Mouse (Mus musculus): ENCODE measurements around the gene Tmem119.
"Not testable (repeated sequence)": the region's sequence is repeated elsewhere in the genome, so short reads cannot be mapped to it uniquely, and the experiment has no call there.

Tmem119 gene

DNA sequence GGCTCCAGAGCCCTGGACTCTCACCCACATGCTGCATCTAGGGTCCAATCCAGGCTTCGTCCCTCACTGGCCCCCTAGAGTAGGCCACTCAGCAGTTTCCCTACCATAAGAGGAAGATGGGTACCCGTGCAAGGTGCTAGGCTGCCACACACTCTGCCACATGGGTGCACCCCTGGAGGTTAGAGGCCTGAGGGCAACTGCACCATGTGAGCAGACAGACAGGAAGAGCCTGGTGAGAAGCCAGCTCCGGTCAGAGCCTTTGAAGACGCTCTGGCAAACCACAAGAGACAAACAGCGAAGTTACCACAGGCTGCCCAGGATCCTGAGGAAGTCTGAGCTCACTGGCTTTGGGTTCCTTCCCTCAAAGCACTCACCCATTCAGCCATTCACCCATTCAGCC, 13.3 kb downstream of the Tmem119 start:
- DNase-seq, result no peak

DNA sequence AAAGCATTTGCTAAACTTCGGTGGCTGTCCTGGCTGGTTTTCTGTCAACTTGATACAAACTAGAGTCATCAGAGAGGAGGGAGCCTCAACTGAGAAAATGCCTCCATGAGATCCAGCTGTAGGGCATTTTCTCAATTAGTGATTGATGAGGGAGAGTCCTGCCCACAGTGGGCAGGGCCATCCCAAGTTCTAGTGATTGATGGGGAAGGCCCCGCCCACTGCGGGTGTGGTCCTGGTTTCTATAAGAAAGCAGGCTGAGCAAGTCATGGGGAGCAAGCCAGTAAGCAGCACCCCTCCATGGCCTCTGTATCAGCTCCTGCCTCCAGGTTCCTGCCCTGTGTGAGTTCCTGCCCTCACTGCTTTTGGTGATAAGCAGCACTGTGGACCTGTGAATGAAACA, 16.2 kb downstream of the Tmem119 start:
- not testable (repeated sequence) for DNase-seq

DNA sequence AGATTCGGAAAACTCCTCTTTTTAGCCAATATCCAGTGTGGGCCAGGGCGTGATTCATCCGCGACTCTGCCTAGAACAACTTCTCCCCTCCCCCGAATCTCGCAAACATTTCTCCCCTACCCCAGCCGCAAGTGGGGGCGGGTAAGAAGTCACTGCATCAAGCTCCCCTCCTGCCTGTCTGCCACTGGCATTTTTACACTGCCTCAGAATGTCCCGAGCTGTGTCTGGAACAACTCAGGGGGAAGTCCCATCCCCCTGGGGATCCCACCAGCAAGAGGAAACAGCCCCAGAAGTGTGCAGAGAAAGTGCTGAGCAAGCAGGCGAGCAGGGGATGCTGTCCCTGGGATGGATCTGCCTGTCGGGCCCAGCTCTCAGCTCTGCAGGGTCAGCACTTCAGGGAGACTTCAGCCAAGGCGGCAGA, 16.7 kb downstream of the Tmem119 start:
- DNase-seq, result no peak

DNA sequence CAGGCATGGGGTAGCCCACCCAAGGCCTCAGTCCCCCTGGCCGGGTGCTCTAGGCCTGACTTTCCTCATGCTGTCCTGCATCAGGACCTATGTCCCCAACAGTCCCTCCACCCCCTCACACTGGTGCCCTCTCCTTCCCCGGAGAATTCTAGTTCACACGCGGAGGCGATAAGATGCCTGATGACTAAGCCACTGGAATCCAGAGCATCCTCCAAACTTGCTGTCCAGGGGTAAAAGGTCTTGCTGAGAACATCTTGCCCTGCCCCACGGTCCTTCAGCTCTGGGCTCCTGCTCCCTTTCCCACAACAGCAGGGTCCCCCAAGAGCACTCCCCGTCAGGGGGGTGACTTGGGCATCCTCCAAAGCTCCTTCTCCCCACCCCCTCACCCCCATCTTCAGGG, 17.7 kb downstream of the Tmem119 start:
- no peak for DNase-seq

DNA sequence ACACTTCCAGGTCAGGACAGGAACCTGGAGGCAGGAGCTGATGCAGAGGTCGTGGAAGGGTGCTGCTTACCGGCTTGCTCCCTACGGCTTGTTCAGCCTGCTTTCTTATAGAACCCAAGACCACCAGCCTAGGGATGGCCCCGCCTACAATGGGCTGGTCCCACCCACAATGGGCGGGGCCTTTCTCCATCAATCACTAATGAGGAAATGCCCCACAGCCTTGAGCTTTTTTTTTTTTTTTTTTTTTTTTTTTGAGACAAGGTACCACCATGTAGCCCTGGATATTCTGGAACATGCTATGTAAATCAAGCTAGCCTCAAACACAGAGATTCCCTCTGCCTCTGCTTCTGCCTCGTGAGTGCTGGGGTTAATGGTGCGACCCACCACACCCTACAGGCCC, 18.4 kb downstream of the Tmem119 start:
- DNase-seq, result no peak

DNA sequence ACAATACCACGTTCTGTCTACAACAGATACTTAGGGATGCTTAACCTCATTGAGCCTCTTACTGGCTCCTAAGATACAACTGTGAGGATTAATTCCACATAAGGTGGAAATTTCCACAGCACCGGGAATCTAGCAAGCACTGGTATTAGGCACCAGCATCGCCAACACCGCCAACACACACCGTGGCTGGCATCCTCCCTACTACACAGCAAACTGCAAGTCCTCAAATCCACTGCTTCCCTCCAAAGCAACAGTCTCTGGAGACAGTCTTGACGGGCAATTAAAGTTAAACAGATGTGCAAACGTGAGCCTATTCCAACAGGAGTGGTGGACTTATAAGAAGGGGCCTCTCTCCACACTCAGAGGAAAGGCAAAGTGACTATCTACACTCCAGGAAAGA, 19.1 kb downstream of the Tmem119 start:
- no peak for DNase-seq

DNA sequence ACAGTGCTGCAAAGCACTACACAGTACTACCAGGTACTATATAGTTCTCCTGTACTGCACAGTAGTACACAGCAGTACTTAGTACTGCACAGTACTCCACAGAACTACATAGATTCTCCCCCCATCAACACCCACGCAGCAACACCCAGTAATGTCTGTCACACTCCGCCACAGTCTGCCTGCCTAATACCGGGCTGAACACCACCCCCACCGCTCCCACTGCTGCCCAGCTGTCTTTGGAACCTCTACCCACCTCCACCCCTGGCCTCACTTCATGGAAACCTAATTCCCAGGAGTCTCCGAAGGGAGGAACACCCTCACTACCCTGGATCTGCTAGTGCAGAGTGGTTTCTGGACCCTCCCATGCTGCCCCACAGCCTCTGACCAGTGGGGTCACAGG, 19.6 kb downstream of the Tmem119 start:
- no peak for DNase-seq

DNA sequence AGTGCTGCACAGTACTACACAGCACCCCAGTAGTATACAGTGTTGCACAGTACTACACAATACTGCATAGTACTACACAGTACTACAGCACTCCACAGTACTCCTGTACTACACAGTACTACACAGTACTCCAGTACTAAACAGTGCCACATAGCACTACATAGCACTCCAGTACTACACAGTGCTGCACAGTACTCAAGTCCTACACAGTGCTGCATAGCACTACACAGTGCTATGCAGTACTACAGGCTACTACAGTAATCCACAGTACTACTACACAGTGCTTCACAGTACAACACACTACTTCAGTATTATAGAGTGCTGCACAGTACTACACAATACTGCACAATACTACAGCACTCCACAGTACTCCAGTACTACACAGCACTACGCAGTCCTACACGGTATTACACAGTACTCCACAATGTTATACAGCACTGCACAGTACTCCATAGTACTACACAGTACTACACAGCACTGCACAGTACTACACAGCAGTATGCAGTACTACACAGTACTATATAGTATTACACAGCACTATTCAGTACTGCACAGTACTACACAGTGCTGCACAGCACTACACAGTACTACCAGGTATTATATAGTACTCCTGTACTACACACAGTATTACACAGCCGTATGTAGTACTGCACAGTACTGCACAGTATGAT, 20.1 kb downstream of the Tmem119 start:
- DNase-seq, result no peak

DNA sequence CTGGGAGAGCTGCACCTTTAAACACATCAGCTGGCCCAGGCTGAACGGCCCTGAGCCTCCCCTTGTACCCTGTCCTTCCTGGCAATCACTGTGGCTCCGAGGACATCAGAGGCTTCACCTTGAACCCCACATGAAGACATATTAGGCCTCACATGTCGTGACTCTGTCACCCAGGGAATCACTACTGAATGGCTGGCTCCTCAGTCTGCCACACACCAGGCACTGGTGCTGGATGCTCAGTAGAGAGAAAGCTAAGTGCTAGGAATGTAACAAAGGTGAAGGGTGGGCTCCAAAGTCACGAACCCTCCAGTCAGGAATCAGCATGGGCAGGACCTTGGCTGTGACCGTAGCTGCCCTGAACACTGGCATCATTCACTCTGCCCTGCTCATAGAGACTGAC, 20.7 kb downstream of the Tmem119 start:
- no peak for DNase-seq

DNA sequence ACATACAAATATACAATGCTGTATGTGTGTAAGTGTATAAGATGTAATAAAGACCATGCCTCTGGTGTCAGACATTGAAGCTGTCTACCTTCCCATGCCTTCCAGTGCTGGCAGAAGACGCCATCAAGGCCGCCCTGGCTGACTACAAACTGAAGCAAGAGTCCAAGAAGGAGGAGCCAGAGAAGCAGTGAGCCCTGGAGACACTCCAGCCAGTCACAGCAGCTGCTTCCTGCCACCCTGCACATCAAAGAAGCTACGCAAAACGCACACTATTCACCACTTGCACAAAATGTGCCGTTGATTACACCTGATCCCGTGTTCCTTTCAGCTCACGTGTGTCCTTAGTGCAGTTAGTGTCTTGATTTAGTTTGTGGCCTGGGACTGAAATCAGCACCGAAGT, 22.6 kb downstream of the Tmem119 start:
- DNase-seq, result not testable (repeated sequence)

DNA sequence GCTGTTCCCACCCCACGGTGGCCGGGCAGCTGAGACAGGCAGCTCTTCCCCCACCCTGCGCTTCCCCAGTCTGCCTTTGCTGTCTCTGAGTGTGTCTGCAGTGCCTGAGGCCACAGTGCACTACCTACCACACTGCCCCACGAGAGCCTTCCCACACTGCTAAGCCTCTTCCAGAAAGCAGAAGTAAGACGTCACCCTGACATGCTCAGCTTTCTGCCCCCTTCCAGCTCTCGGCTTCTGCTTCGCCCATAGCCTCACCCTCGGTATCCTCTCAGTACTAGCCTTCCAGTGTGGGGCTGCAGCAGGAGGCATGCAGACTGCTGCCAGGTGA, 23.5 kb downstream of the Tmem119 start:
- no peak for DNase-seq

DNA sequence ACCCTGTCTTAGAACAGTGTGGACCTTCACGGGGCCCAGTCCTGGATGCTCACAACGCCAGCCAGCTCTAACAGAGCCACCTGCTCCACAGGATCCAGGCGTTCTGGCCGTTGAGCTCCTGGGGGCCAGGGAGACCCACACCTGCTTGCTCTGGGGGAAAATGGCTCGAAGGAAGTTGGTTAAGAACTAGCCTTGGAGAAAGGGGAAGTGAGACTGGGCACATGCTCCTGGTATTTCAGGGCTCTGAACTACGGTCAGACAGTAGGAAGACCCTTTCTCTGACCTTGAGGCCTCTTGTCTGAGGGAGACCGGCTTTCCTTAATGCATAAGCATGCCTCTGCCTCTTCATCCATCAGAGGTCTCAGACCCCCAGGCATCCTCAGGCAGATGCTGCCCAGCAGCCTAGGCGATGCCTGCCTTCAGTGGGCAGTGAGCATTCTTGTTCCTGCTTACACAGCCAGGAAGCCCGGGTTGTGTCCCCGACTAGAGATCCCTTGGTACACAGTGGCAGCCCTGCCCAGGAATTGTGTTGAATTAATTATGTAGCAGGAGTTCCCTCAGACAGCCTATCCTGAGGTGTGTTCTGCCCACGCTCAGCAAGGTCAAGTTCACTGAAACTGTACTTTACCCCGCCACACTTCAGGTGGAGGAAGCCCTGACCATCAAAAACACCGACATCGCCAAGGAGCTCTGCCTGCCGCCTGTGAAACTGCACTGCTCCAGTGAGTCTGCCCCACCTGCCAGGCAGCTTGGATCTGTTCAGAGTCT, 24.0 kb downstream of the Tmem119 start:
- DNase-seq, result no peak

DNA sequence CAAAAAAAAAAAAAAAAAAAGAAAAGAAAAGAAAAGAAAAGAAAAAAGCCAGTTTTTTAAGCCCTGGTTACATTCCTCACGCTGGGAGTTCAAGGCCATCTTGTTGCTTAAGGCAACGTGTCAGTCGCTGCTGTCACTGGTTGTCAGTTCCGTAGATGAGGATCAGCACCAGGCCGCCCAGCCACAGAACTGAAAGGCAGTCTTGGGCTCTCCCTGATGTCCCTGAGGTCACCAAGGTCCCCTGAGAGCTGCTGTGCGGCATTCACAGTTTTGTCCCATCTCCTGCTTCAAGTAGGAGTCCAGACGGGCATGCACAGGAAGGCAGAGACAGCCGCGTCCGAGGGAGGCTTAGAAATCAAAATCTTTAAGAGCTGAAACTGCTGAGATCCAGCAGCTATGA, 24.7 kb downstream of the Tmem119 start:
- DNase-seq, result no peak

DNA sequence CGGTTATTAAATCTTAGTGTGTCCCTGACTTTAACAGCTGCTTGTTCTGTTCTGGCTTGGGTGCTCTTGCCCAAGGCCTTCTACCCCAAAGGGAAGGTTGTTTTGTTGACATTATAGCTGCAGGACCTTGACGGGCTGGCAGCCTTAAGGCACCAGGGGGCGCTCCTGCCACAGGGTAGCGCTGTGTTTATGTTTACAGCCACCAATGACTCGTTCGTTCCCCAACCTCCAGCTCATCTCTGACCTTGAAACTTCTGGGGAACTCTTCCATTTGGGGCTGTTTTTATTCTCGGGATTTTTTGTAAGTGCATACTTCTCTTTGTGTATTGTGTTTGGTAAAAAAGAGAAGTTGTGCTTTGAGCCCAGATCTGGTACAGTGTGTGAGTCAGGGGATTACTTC, 26.7 kb downstream of the Tmem119 start:
- DNase-seq, result peak; percentile 86 to 90

DNA sequence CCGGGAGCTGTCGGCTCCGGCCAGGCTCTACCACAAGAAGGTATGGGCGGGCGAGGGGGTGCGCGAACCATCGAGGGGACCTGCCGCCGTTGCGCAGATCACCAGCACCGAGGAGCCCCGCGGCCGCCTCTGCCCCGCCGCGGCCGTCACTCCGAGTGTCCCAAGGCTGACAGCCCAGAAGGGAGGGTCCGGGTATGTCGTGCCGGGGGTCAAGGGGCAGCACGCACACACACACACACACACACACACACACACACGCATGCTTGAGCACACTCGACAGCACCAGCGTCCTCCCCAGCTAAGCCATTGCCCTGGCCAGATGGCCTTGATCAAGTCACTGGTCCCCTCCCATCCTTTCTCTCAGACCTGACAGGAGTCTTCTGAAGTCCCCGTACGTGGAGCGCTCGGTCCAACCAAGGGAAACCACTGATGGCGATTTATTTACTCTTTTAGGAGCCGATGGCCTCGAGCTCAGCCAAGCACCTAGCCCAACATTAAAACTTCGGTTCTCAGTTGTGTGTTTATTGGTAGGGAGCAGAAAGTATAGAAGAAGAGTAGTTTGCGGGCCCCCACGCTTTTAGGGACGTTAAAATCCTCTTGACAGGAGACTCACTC, 27.3 kb downstream of the Tmem119 start:
- no peak for DNase-seq

DNA sequence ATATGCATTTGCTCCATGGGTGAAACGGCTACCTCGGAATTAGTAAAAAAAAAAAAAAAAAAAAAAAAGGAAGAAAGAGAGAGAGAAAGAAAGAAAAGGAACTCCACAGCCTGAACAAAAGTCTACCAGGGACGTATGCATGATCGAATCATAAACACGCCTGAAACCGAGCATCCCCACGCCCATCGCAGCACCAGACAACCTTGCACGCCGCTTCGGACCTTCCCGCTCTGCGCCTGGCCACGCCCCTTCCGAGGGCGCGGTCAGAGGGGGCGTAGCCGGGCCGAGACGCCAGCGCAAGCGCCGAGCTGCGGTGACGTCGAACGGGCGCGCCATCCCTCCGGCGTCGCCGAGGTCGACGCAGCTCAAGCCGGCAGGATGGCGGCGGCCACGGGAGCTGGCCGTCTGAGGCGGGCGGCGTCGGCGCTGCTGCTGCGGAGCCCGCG, 27.8 kb downstream of the Tmem119 start, which contains the start of the genes Sart3 and Iscu:
TSS of gene Sart3 (minus strand) at position 61 of the 446 bp plus-strand sequence.
TSS of gene Iscu (plus strand) at position 299 of the 446 bp plus-strand sequence.
- peak; percentile 95 to 98 for DNase-seq

DNA sequence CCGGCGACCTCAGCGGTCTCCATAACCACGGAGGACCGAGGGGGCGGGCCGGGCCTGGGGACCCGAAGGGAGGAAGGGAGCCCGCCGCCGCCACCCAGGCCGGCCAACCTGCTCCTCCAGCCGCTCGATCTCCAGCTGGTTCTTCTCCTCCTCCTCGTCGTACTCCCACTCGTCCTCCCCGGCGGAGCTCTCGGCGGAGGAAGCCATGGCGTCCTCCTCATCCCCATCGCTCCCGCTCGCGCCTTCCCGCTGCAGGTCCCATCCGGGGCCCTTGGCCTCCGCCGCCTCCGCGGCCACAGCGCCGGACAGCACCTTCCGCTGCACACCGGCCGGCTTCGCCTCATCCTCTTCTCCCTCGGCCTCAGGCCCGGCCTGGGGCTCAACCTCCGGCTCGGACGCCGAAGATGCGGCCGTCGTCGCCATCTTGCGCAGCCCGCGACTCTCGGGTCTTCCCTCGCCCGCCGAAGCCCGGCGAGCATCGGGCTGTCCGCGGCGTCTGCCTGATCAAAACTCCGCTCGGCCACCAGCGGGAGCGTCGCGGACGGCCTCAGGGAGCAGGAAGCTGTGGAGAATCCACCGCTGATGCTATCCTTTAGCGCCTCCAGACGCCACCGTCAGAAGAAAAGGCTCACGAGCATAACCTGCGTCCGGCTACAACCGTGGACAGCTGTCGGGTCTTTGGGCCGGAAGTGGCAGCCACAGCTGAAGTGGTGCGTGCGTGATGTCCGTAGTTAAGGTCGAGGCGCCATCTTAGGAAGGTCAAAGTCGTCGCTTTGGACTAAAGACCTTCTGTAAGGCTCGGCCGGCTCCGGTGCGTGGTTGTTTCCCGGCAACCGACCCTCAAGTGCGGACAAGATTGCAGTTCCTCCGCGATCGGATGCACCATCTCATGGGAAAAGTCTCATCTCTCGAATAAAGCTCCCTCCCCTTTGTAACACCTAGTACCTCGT, 28.8 kb downstream of the Tmem119 start:
- DNase-seq, result peak; percentile 88 to 92

DNA sequence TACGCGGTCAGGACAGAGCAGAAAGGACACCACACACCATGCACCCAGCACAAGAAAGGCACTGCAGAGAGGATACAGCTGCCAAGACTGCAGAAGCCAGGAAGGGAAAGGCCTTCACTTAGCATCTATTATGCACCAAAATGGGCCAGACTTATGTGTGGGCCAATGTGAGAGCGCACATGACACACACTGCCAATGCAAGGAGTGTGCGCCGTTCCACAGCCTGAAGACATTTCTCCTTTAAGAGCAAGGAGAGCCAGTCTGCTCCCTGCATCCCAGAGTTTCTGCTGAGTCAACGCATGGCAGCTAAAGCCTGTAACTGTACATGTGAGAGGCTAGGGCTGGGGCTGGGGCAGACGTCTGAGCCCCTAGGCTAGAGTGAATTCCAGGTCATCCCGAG, 31.5 kb downstream of the Tmem119 start:
- no peak for DNase-seq

DNA sequence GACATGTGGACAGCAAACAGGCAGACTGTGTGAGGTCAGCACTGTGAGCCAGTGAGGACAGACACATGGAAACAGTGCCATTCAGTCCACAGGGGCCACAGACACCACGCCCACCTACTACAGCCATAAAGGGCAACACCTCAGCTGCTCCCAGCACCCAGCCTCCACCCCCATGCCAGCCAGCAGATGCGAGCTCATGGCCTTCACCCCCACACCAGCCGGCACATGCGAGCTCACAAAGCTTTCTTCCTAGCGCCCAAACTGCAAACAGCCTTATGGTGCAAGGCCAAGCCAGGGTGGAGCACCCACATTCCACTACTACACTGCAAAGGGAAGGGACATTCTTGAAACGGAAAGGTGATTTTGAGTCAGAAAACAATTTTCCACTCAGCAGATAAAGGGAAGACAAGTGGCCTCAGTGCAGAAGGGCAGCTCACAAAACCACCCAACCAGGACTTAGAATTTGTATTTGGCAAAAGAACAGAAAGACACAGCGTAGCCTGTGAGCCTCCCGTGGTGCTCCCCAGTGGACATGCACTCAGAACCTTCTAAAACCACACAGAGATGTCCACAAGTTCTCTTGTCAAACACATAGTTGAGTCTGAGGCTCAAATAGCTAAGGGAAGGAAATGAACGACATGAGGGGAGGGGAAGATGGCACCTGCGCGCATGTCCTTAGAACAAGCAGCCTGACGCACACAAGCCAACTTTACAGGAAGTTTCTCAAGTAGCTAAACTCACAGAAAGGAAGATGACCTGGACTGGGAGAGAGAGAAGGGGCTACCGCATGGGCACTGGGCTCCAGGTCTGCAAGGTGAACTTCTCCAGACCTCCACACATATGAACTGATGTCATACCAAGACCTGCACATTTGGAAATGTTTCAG, 34.4 kb downstream of the Tmem119 start:
- no peak for DNase-seq

DNA sequence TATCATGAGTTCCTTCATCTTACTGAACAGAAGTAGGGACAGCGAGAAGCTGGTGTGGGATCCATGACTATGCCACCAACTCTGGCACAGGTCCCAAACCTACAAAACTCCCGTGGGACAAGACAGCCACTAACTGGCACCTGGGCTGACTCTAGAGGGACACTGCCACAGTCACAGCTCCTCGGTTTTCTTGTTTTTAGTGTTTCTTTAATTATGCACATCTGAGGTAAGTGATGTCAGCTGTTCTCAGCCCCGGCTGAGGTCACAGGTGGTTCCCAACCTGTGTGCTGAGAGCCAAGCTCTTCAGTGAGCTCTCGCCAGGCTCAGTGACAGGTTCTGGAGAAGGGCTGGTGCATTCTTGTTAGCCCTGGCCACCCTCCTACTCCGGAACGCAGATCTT, 35.9 kb downstream of the Tmem119 start:
- no peak for DNase-seq

DNA sequence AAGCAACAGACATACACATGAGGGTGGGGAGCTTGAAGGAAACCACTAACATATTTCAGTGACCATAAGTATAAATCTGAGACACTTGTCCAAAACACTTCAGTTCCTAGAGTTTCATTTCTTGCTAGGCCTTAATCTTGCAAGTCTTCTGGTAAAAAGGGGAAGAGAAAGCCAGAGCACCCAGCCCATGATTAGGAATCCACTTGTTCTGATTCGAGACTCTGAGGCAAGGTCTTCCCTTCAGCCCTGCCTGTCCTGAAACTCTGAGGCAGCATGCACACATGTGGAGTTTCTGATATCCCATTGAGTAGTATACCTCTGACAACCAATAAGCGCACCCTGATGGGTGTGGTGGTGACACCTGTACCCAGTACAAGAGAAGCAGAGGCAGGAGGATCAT, 38.7 kb downstream of the Tmem119 start:
- no peak for DNase-seq
